Mouse (Mus musculus) hindbrain, embryonic 10.5 days (tissue): ENCODE results near the gene Shld1. TPM values are rescaled to one million over a fixed set of nuclear protein-coding genes. Genes with fewer than 3 reads are reported as not detected.

ENCODE experiments used
- DNase-seq: peaks from one replicate; pipeline ENCODE4 v3.0.0-alpha.2; 2017; ENCODE audit warnings: low spot score
- H3K27ac ChIP-seq: fragments of 300-500 bp; sonication (generic); 2 replicates; pipeline ENCODE4 v1.5.1; 2016; ENCODE audit warnings: mild to moderate bottlenecking, moderate library complexity
- H3K27me3 ChIP-seq: fragments of 300-500 bp; sonication (generic); 2 replicates; pipeline ENCODE4 v1.6.1; 2016; ENCODE audit warnings: mild to moderate bottlenecking; ENCODE audit not compliant: poor library complexity, insufficient read depth, severe bottlenecking
- H3K36me3 ChIP-seq: fragments of 300-500 bp; sonication (generic); 2 replicates; pipeline ENCODE4 v1.6.1; 2016; ENCODE audit warnings: mild to moderate bottlenecking, moderate library complexity
- H3K4me1 ChIP-seq: fragments of 300-500 bp; sonication (generic); replicated peaks from 2 replicates; pipeline ENCODE4 v1.6.1; 2016; ENCODE audit warnings: mild to moderate bottlenecking
- H3K4me3 ChIP-seq: fragments of 300-500 bp; sonication (generic); 2 replicates; pipeline ENCODE4 v1.5.1; 2016; ENCODE audit warnings: mild to moderate bottlenecking, moderate library complexity
- H3K9me3 ChIP-seq: fragments of 300-500 bp; sonication (generic); 2 replicates; pipeline ENCODE4 v1.6.1; 2016; ENCODE audit warnings: mild to moderate bottlenecking, moderate library complexity
- WGBS: fragments of 180-500 bp; shearing (Covaris S2); methylation state at CpG from one replicate; pipeline ENCODE4 v1.1.7; 2016; 5-methylcytosine and 5-hydroxymethylcytosine counted together
- polyA plus RNA-seq: library from polyadenylated mRNA; unstranded; fragments of >200 nt; fragmentation: Nextera tagmentation; extraction: Ambion mirVana; gene quantifications from 2 replicates; pipeline ENCODE4 v1.2.1, GENCODE M21; 2016

Gene Shld1
- polyA plus RNA-seq, 1 experiment from 2014 or later: 20.1 TPM

DNA sequence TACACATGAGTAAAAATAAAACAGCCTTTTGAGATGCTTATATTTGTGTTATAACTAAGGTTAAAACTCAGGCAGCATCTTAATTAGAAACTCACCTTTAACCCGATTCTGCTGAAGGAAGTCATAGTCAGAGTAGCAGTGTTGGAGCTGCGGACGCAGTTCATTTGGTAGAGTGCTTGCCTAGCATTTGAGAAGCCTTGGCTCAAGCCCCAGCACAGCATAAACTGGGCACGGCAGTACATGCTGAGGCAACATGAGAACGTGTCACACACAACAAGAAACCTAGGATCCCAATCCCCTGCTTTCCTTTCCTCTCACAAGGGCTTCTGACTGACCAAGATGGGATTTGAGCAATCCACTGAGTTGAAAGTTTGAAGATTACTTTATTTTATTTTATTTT, 58.1 kb downstream of the Shld1 start:
- no peak for DNase-seq
- H3K27ac ChIP-seq: no peak overlapping the region
- no peaks in the 10 kb centered on the region for H3K27me3 ChIP-seq
- WGBS: 91% methylated on average over 5 of the region's 5 CpGs
- peaks cover 12% of the 10 kb centered on the region for H3K4me1 ChIP-seq
- H3K36me3 ChIP-seq: no peaks in the 10 kb centered on the region
- H3K9me3 ChIP-seq: no peaks in the 10 kb centered on the region
- no peak overlapping the region for H3K4me3 ChIP-seq

DNA sequence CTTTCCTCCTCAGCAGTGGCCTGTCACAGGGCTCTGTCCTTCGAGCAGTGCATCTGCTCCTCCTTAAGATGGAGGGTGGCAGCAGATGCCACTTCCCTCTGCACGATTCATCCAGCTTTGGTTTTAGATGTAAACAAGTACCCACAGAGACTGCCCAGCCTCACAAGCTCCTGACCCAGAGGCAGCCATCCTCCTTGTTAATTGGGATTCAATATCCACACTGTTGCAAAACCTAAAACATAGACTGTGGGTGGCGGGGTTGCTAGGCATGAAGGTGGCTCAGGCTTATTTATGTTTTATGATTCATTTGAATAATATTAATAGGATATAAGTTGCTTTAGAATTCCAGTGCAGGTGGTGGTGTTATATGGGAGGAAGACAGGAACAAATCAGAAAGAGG, 59.4 kb downstream of the Shld1 start:
- H3K9me3 ChIP-seq: no peaks in the 10 kb centered on the region
- 83% methylated on average over 3 of the region's 3 CpGs for WGBS
- H3K27ac ChIP-seq: no peak overlapping the region

DNA sequence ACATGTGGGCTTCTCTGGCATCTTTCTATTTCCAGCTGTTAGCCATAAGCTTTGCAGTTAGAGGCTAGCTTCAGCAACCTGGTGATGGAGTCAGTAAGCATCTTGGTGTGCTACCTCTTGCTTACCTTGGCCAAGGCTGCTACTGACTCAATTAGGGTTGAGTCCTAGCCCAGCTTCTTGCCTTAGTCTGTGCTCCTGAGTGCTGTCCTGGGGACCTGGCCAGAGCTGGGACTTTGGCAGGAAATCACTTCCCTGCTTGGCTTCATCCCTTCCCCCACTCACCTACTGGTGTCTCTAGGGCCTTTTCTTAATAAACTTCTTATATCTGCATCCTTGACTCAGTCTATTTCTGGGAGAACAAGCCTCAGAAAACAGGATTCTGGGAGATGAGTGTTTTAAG, 64.0 kb downstream of the Shld1 start:
- no peak overlapping the region for H3K27ac ChIP-seq
- no peaks in the 10 kb centered on the region for H3K27me3 ChIP-seq
- H3K4me3 ChIP-seq: no peak overlapping the region
- 0 out of 2 replicates have a peak, but pooled peaks cover 5% of the 10 kb centered on the region for H3K4me1 ChIP-seq
- H3K9me3 ChIP-seq: no peaks in the 10 kb centered on the region
- no peak for DNase-seq
- peaks cover 5% of the 10 kb centered on the region for H3K36me3 ChIP-seq

More for the DNA sequence above, 59.4 kb downstream of the Shld1 start:
- Histone ChIP-seq H3K36me3 (peaks cover 5% of the 10 kb centered on the region), H3K4me1 (peaks cover 12% of the 10 kb centered on the region), H3K4me3 (no peak overlapping the region), H3K27me3 (no peaks in the 10 kb centered on the region)
- no peak for DNase-seq

- no peak overlapping the region for H3K27ac ChIP-seq
- DNase-seq: no peak
- no peaks in the 10 kb centered on the region for H3K9me3 ChIP-seq
- peaks cover 5% of the 10 kb centered on the region for H3K36me3 ChIP-seq
- no peak overlapping the region for H3K4me3 ChIP-seq
- H3K4me1 ChIP-seq: 0 out of 2 replicates have a peak, but pooled peaks cover 5% of the 10 kb centered on the region
- WGBS: 76% methylated on average over 15 of the region's 15 CpGs
- H3K27me3 ChIP-seq: no peaks in the 10 kb centered on the region
Measured at GRCm38 (mm10) chr2:132751141-132752066, 64.7 kb downstream of the Shld1 start.

DNA sequence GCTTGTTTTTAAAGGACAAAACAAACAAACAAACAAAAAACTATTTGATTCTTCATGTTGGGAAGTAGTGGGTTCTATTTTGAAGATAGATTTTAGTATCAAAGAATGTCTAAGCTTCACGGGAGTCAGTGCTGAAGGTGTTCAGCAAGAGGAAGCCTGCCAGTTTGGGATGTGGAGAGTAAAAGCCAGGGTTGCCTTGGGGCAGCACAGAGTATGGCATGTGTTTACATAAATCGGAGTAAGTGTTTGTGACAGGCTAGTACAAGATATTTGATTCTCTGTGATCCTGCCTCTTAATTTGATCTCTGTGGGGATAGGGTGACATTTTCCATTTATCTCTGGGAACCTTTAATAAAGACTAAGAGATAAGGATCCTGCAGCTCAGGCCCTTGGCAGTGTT, 65.7 kb downstream of the Shld1 start:
- H3K36me3 ChIP-seq: peaks cover 5% of the 10 kb centered on the region

GRCm38 (mm10) chr2:132753137-132753536, 66.4 kb downstream of the Shld1 start:
- no peak overlapping the region for H3K4me3 ChIP-seq
- no peaks in the 10 kb centered on the region for H3K27me3 ChIP-seq
- WGBS: 83% methylated on average over 3 of the region's 3 CpGs
- H3K9me3 ChIP-seq: no peaks in the 10 kb centered on the region
- no peak overlapping the region for H3K27ac ChIP-seq
- H3K36me3 ChIP-seq: peaks cover 5% of the 10 kb centered on the region
- H3K4me1 ChIP-seq: 0 out of 2 replicates have a peak, but pooled peaks cover 5% of the 10 kb centered on the region
- no peak for DNase-seq

More for the DNA sequence above, 65.7 kb downstream of the Shld1 start:
- 0 out of 2 replicates have a peak, but pooled peaks cover 5% of the 10 kb centered on the region for H3K4me1 ChIP-seq
- WGBS: 87% methylated on average over 2 of the region's 2 CpGs
- H3K9me3 ChIP-seq: no peaks in the 10 kb centered on the region
- H3K27me3 ChIP-seq: no peaks in the 10 kb centered on the region
- no peak for DNase-seq
- no peak overlapping the region for H3K27ac ChIP-seq
- H3K4me3 ChIP-seq: no peak overlapping the region

DNA sequence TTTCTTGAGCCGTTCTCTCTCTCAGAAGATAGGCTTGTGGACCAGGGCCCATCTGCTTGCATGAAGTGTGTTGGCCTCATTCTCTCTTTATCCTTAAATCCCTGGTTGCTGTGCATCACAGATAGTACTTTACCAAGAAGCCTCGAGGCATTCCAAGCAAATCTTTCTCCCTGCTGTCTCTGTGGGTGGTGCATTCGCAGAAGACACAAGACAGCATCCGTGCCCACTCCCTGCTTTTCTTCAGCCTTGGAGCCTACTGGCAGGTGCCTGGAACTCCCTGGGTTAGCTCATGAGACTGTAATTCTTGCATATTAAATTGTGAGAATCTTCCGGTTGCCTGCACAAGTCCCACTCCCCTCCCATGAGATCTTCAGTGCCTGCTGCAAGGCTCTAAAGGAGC, 71.2 kb downstream of the Shld1 start:
- Histone ChIP-seq H3K27ac (no peak overlapping the region), H3K36me3 (no peaks in the 10 kb centered on the region), H3K9me3 (no peaks in the 10 kb centered on the region), H3K27me3 (no peaks in the 10 kb centered on the region), H3K4me3 (no peak overlapping the region), H3K4me1 (0 out of 2 replicates have a peak, but pooled peaks cover 6% of the 10 kb centered on the region)
- WGBS: 72% methylated on average over 5 of the region's 5 CpGs
- no peak for DNase-seq

DNA sequence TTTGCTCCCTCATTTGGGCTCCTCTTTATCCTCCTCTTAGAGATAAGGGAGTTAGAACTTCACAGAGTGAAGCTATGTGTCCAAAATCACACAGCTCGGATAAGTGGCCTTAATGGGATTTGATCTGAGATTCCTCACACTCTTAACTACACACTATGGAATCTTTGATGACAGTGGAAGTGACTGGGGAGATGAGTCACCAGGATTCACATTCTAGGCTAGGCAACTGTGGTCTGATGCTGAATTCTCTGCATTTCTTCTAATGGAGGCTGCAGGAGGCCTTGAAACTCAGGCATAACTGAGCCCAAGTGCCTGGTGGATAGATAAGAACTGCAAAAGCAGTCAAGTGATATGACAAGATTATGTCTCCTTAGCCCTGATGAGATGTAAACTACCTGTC, 84.1 kb downstream of the Shld1 start:
- Histone ChIP-seq H3K27ac (no peak overlapping the region), H3K4me3 (no peak overlapping the region), H3K27me3 (no peaks in the 10 kb centered on the region), H3K36me3 (no peaks in the 10 kb centered on the region), H3K4me1 (no peaks in the 10 kb centered on the region), H3K9me3 (no peaks in the 10 kb centered on the region)
- DNase-seq: no peak
- 78% methylated on average over 1 of the region's 1 CpGs for WGBS

GRCm38 (mm10) chr2:132780978-132781377, 94.2 kb downstream of the Shld1 start, which contains the start of gene Chgb:
Chgb (plus strand) TSS chr2:132781278.
- Histone ChIP-seq H3K27ac (peak within 1 kb of the TSS; percentile 85), H3K4me1 (peaks cover 24% of the 10 kb centered on the region), H3K36me3 (no peaks in the 10 kb centered on the region), H3K9me3 (no peaks in the 10 kb centered on the region), H3K27me3 (no peaks in the 10 kb centered on the region), H3K4me3 (peak within 1 kb of the TSS; percentile 60)
- no peak for DNase-seq
- 12% methylated on average over 4 of the region's 4 CpGs for WGBS

- Histone ChIP-seq H3K4me3 (peak overlapping the region; percentile 60), H3K27ac (peak overlapping the region; percentile 85), H3K4me1 (peaks cover 23% of the 10 kb centered on the region), H3K27me3 (no peaks in the 10 kb centered on the region), H3K9me3 (no peaks in the 10 kb centered on the region), H3K36me3 (no peaks in the 10 kb centered on the region)
- peak; percentile 95 for DNase-seq
- 1% methylated on average over 41 of the region's 41 CpGs for WGBS
Measured at GRCm38 (mm10) chr2:132781439-132782068, 94.8 kb downstream of the Shld1 start.

- DNase-seq: no peak
- Histone ChIP-seq H3K27me3 (no peaks in the 10 kb centered on the region), H3K36me3 (no peaks in the 10 kb centered on the region), H3K9me3 (no peaks in the 10 kb centered on the region), H3K4me3 (no peak overlapping the region), H3K4me1 (peaks cover 15% of the 10 kb centered on the region), H3K27ac (no peak overlapping the region)
- 88% methylated on average over 6 of the region's 6 CpGs for WGBS
Measured at GRCm38 (mm10) chr2:132784039-132784438, 97.3 kb downstream of the Shld1 start.

- Histone ChIP-seq H3K4me1 (no peaks in the 10 kb centered on the region), H3K4me3 (no peak overlapping the region), H3K27me3 (no peaks in the 10 kb centered on the region), H3K36me3 (peaks cover 7% of the 10 kb centered on the region; the same call in 1 of the 2 replicates), H3K27ac (no peak overlapping the region), H3K9me3 (no peaks in the 10 kb centered on the region)
- no peak for DNase-seq
- WGBS: 89% methylated on average over 19 of the region's 19 CpGs
Measured at GRCm38 (mm10) chr2:132793441-132794203, 106.9 kb downstream of the Shld1 start.
